Mouse (Mus musculus) heart, postnatal 0 days (tissue): ENCODE measurements around the gene Ncoa4.

Source experiments
- CTCF ChIP-seq: IDR thresholded peaks from 2 replicates; pipeline ENCODE4 v1.5.1; 2016; ENCODE audit warnings: antibody characterized with exemption, control low read depth, low read depth
- EP300 ChIP-seq: IDR thresholded peaks from 2 replicates; pipeline ENCODE4 v1.6.1; 2016; ENCODE audit warnings: antibody characterized with exemption, low read depth

- TF ChIP-seq EP300: no peak
- no peak for TF ChIP-seq CTCF
Measured at GRCm38 (mm10) chr14:32191926-32192325, 32.3 kb downstream of the Ncoa4 start.
